Mouse (Mus musculus) spleen, postnatal 0 days (tissue): ENCODE results near the gene Sdf2l1. TPM values are rescaled to one million over a fixed set of nuclear protein-coding genes. Genes with fewer than 3 reads are reported as not detected.

Experiments
- microRNA counts: library from miRNA; unstranded; fragments of <30 nt; microRNA quantifications from one replicate; lab custom pipeline; 2015
- polyA plus RNA-seq: library from polyadenylated mRNA; unstranded; fragments of >200 nt; fragmentation: Nextera tagmentation; extraction: Ambion mirVana; gene quantifications from 2 replicates; pipeline ENCODE4 v1.2.1, GENCODE M21; 2015

The Sdf2l1 gene
- polyA plus RNA-seq: 39.0 and 43.5 TPM in 2 replicates

GRCm38 (mm10) chr16:17132089-17132905 is at the start of gene Sdf2l1:
TSS of gene Sdf2l1 (minus strand) at chr16:17132383.

GRCm38 (mm10) chr16:17146772-17147235 is 14.6 kb upstream of the Sdf2l1 start, which contains the start of gene Ccdc116:
TSS of gene Ccdc116 (minus strand) at chr16:17147229.

GRCm38 (mm10) chr16:17144339-17144738 is 12.2 kb upstream of the Sdf2l1 start, which contains the start of gene Ydjc:
TSS of gene Ydjc (plus strand) at chr16:17144621.

GRCm38 (mm10) chr16:17124871-17125520 is 7.2 kb downstream of the Sdf2l1 start, which contains the start of gene 2610318N02Rik:
TSS of gene 2610318N02Rik (minus strand) at chr16:17125167.

GRCm38 (mm10) chr16:17110771-17111743 is 21.1 kb downstream of the Sdf2l1 start, which contains the start of gene Ppil2:
TSS of gene Ppil2 (minus strand) at chr16:17111257.

MicroRNAs within 50 kb of the gene (microRNA counts, 519-probe panel; counts per million panel counts)
- microRNA mmu-miR-130b (lab: Ali Mortazavi, UCI) (6,751 counts per million, percentile 61 among the panel's probes with 10 or more counts), microRNA mmu-miR-301b (lab: Ali Mortazavi, UCI) (88.3 counts per million)

Other genes with a start within 250 kb of the Sdf2l1 start
- gene Ppm1f, start 235.9 kb downstream of the Sdf2l1 start, polyA plus RNA-seq: 7.7 and 9.3 TPM in 2 replicates
- gene Mapk1, start 149.0 kb downstream of the Sdf2l1 start, polyA plus RNA-seq: 89.7 and 91.6 TPM in 2 replicates
- 2.8 and 3.9 TPM in 2 replicates for gene Ypel1, start 62.7 kb downstream of the Sdf2l1 start, polyA plus RNA-seq
- 61.7 and 73.1 TPM in 2 replicates for gene Ppil2, start 21.1 kb downstream of the Sdf2l1 start, polyA plus RNA-seq
- gene 2610318N02Rik, start 7.2 kb downstream of the Sdf2l1 start, polyA plus RNA-seq: 19.2 and 20.5 TPM in 2 replicates
- 16.6 and 18.1 TPM in 2 replicates for gene Ydjc, start 12.2 kb upstream of the Sdf2l1 start, polyA plus RNA-seq
- gene Ccdc116, start 14.8 kb upstream of the Sdf2l1 start, polyA plus RNA-seq: 0.64 and 0.76 TPM in 2 replicates
- 223 and 235 TPM in 2 replicates for gene Ube2l3, start 70.3 kb upstream of the Sdf2l1 start, polyA plus RNA-seq
- gene Rimbp3, start 76.2 kb upstream of the Sdf2l1 start, polyA plus RNA-seq: 0.07 and 0.11 TPM in 2 replicates
- gene Hic2, start 101.2 kb upstream of the Sdf2l1 start, polyA plus RNA-seq: 0.69 and 0.85 TPM in 2 replicates
- gene Tmem191c, start 143.7 kb upstream of the Sdf2l1 start, polyA plus RNA-seq: 5.3 and 6.3 TPM in 2 replicates
- 0.20 and 0.22 TPM in 2 replicates for gene Serpind1, start 199.0 kb upstream of the Sdf2l1 start, polyA plus RNA-seq